Mouse (Mus musculus): ENCODE measurements around the gene Gm5868.

DNA sequence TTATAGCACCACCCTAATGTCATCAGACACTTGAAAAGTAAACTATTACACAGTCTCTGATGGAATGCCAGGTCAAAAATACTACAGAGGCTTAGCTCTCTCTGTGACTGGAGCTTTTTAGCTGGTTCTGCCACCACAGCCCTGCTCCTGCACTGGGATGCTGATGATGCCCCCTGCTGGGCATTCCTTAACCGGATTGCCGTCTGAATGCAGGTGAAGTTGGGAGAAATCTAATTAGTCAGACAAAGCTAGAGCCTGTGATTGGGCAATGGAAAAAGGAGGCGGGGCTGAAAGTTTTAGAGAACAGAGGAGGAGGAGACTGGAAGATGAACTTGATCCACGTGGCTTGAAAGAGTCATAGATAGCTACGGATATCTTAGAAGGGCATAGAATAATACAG lies 13.7 kb upstream of the Gm5868 start:
- TF ChIP-seq EP300 (IDR thresholded peaks at IDR 0.05; ENCODE audit: low read depth), result no peak
- peak; percentile 67 for TF ChIP-seq CTCF (IDR thresholded peaks at IDR 0.05; ENCODE audit: low read depth)

Measured in liver, postnatal 0 days (tissue).